Mouse (Mus musculus) liver, embryonic 14.5 days (tissue): ENCODE measurements around the gene Akr1c14.
"Not testable (repeated sequence)": the region's sequence is repeated elsewhere in the genome, so short reads cannot be mapped to it uniquely, and the experiment has no call there.

ENCODE experiments used
- CTCF ChIP-seq: IDR thresholded peaks from 2 replicates; pipeline ENCODE4 v1.5.1; 2016; ENCODE audit warnings: antibody characterized with exemption, low read depth, control low read depth
- EP300 ChIP-seq: IDR thresholded peaks from 2 replicates; pipeline ENCODE4 v1.6.1; 2016; ENCODE audit warnings: antibody characterized with exemption, low read depth

GRCm38 (mm10) chr13:4125846-4126245, 77.0 kb downstream of the Akr1c14 start:
- TF ChIP-seq CTCF, EP300: not testable (repeated sequence)
